Mouse (Mus musculus) T-helper 2 cell (primary cell): ENCODE results near the gene Spatc1l.

Experiments
- in situ Hi-C: fragments of 300-600 bp; cut with MboI, MseI; formaldehyde crosslinking; loops from one replicate; pipeline ENCODE4 v1.15.1; 2025; ENCODE audit warnings: high pct_unique_total_duplicates

Spatc1l gene

DNA sequence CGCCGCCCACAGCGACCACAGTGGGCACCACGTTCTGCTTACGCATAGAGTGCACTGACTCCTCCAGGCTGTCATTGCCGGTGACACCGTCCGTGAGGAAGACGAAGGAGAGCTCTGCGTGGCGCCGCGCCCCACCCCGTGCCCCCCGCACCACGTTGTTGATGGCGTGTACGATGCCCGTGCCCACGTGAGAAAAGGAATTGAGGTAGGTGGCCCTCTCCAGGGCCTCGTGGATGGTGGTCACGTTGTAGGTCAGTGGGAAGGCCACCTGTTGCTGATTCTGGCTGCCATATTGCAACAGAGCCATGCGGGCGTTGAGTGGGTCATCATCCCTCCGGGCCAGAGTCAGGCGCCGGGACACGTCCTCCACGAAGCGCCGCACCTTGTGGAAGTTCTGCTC is 34.3 kb downstream of the Spatc1l start:
- in situ Hi-C loops: loop anchor here (25.0 kb wide), 1 partner anchor 866 kb away; no protein-coding TSS in a partner anchor

DNA sequence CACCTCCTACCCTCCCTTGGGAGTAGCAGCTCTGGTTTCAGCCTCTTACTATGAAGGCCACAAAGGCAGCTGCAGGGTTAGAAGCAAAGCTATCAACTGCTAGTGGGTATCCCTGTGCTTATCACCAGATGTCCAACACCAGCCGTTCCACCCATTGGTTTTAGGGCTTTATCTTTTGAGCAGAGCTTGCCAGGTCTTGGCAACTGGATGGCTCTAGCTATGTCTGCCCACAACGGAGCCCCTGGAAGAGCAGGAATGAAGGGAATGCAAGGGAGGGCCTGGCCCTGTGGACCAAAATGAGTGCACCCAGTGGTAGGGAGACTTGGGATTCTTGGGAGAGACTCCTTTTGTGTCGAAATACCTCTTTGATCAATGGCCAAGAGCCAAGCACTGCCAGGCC is 40.6 kb downstream of the Spatc1l start:
- in situ Hi-C loops: no loop called here

DNA sequence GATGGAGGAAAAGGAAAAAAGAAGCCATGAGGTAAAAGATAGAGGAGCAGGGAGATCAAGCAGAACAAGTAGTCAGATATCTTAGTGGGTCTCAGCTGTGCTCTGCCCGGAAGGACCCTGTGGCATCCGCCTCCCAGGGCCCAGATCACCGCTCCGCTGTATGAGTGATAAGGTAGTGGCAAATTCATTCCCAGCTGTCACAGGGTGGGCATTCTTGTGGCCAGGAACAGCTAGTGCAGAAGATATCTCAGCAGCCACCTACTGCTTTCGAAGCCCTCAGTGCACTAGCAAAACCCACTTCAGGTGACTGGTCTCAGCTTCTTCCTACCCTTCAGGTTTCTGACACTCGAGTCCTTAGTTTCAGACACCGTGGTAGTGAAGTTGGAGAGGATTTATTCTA is 50.4 kb downstream of the Spatc1l start:
- in situ Hi-C loops: no loop called here
